Mouse (Mus musculus) spleen, postnatal 4 days (tissue): Measurements from ENCODE around the gene Tas2r135.
A peak's percentile ranks its signal among the peaks of the same experiment; 100 is the strongest.

Experiments used
- DNase-seq, 2 experiments: peaks; one replicate each; pipeline ENCODE4 v3.0.0; 2022; ENCODE audit warnings: low spot score in 2 of 2

Gene Tas2r135

DNA sequence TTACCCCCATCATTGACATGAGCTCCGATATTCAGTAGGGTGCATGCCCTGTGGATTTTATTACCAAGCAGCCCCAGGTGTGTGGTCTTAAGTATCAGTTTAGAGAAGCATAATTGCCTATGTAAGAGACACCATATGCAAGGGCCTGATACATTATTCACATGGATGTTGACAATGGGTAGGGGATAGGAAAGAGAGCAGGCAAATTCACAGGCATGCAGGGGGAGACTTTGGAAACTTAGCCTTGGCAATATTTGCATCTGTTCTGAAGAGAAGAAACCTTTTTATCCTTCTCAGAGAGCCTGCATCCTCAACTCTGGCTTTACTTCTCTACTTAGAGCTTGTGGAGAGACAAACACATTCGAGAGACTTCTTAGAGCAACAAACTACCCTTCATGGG, at the start of gene Tas2r135:
Gene Tas2r135, plus strand, starts transcription at position 301 of the 400 bp plus-strand sequence.
- DNase-seq: no peak

DNA sequence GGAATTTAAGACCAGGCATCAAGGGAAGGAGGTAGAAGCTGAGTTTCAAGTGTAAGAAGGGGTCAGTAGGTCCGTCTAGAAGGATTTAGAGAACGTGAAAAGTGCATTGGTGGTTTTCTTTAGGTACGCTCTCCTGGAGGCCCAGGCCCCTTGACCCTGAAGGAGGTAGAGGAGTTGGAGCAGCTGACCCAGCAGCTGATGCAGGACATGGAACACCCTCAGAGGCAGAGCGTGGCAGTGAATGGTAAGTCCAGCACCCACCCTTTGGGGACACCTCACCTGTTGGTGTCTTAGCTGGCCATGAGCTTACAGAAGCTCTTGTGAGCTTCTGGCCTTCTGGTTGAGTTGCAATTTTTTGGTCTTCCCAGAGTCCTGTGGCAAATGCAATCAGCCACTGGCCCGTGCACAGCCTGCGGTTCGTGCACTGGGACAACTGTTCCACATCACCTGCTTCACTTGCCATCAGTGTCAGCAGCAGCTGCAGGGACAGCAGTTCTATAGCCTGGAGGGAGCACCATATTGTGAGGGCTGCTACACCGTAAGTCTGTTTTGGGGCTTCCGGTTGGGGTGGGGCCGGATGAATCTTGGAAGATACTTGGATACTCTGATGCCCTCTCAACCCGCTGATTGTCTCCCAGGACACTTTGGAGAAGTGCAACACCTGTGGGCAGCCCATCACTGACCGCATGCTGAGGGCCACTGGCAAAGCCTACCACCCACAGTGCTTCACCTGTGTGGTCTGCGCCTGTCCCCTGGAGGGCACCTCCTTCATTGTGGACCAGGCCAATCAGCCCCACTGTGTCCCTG, 49.2 kb upstream of the Tas2r135 start:
- DNase-seq: no peak

- DNase-seq: no peak
Measured at GRCm38 (mm10) chr6:42356913-42357312, 48.3 kb upstream of the Tas2r135 start.

- DNase-seq: no peak
Measured at GRCm38 (mm10) chr6:42357901-42358300, 47.3 kb upstream of the Tas2r135 start.

GRCm38 (mm10) chr6:42358901-42359300, 46.3 kb upstream of the Tas2r135 start:
- no peak for DNase-seq

DNA sequence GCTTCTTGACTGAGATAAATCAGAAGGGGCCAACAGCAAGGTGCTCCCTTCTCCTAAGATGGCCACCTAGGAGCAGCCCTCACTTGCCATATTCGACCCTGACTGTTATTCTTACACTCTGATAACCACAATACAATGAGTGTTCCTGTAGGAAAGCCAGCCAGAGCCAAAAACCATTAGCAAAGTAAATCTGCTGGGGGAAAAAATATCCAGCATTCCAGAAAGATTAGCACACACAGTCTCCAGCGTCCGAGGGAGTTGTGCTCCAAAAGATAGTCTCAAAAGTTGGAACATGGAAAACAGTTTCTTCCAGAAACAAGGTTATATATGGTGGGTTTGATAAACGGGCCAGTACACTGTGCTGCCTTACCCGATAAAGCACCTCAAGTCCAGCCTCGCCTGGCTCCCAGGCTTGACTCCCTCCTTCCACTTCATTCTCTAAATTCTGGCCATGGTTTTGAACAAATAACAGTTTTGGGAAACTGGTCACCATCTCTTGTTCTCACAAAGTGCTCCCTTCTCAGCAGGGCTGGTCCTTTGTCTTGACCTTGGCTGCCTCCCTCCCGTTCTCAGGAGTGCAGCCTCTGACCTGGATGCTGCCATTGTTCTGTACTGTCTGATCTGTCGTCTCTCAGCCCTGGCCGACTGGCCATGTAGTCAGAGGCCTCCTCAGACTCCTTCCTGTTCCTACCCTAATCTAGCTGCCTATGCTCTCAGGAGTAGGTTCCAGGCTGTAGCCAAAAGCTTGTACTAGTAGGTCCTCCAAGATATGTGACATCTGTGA, 45.7 kb upstream of the Tas2r135 start:
- peak in 1 of 2 experiments; percentile 47 for DNase-seq

DNA sequence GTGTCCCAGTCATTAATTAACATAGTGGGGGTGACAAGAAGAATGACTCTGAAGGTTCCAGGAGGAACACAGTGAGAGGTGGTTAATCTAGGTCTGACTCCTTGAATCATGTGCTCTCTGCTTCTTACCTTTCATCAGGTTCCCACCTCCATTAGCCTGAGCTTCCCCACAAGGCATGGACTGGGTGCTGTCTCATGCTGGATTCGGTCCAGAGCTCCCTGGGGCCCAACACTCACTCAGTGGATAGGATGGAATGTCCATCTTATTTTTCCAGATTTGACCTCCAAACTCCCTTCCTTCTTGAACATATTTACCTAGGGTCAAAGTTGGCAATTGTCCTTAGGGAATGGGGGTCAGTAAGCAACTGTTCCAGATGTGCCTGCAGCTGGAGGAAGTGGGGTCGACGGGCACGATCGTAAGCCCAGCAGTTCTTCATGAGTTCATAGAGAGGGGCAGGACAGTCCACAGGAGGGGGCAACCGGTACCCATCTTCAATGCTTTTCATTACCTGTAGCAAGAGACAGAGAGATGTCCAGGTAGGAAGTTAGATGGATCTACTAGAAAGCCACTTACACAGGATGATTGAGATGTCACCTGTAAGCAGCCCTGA, 44.9 kb upstream of the Tas2r135 start:
- no peak for DNase-seq

DNA sequence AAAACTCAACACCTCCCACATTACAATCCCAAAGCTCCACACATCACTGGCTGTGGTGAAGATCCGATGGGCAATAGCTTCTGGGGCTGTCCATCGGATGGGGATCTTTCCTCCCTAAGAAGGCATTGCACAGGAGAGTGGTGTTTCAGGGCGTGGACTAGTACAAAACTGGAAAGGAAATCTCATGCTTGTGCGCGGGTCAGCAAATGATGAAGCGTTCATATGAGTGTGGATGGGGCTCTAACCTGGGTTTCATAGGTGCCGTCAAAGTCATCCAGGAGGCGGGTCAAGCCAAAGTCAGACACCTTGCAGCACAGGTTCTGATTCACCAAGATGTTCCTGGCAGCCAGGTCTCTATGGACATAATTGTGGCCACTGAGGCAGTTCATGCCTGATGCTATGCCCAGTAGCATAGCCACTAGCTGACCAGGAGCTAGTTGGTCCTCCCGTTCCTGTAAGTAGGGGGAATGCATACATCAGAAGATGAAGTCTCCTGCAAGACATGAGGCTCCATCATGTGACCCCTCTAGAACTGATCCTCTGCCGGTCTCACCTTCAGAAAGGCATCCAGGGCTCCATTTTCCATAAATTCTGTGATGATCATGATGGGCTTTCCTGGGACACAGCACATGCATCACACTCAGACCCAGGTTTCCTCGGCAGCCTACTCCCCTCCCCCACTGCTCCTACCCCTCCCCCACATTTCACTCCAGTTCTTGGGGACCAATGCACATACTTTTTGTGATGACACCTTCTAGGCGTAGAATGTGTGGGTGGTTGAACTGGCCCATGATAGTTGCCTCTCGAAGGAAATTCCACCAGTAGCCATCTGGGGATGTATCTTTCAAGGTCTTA, 44.0 kb upstream of the Tas2r135 start:
- DNase-seq: no peak

DNA sequence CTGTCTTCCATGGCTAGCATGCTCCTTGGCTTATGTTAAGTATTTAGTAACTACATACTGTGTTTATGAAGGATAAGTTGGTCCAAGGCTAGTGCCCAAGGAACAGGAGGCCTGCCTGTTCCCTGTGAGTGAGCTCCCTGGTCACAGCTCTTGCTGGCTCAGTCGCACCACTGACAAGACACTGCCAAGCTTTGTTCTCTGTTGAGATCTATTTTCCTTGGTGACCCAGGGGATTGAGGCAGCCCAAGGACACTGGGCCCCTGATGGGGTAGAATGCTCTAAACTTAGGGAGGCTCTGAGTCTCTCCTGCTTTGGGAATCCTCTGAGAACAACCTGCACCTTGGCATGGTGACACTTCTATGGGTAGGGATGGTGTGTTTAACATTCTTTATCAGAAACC, 43.2 kb upstream of the Tas2r135 start:
- no peak for DNase-seq

- no peak for DNase-seq
Measured at GRCm38 (mm10) chr6:42362497-42362896, 42.7 kb upstream of the Tas2r135 start.

GRCm38 (mm10) chr6:42362974-42363373, 42.3 kb upstream of the Tas2r135 start:
- DNase-seq: no peak

DNA sequence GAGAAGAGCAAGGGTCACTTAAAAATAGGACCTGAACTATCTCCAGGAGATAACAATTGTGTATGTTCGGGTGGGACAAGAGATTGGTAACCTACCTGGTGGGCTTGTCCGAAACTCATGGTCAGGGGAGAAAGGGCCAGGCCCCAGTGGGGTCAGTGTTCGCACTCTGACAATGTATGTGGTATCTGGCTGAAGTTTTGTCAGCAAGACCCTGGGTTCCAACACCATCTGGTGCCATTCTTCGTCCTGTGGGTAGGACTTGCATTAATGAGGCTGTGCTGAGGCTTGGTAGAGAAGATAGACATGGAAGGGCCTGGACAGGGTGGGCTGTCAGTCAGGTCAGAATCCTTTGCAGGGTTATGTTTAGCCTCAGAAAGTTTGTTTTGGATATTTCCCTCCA, 41.2 kb upstream of the Tas2r135 start:
- no peak for DNase-seq

DNA sequence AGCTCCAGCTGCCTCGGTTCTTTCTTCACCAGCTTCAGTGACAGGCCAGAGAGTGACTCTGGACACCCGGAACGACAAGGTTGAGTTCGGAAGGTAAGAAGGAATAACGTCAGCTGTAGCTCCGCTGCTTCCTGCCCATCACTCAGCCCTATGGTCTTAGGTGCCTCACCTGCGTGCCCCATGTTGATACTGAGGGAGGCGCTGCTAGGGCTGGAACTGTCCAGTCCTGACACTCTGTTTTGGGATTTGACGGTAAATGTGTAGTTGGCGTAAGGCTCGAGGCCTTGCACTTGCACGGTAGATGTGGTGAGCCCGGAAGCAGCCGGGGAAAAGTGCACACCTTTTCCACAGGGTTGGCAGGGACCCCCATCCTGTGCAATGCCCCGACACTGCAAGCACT, 40.6 kb upstream of the Tas2r135 start:
- no peak for DNase-seq

- peak in 1 of 2 experiments; percentile 50 for DNase-seq
Measured at GRCm38 (mm10) chr6:42365215-42365614, 40.0 kb upstream of the Tas2r135 start.

DNA sequence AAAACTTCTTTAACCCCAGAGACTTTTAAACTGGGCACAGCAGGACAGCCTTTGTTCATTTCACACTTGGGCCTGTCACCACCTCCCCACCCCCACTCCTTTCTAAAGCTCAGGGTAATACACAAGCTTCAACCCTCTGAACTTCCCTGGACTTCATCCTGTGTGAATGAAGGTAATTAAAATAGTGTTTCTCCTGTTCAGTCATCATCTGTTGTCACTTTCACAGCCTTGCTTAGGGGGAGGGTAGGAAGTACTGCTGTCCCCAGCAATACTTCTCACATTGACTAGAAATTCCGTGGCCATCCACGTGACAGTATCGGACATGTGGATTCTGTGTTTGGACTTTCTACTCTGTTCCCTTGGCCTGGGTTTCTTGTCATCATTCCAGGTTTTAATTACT, 35.4 kb upstream of the Tas2r135 start:
- DNase-seq: no peak

DNA sequence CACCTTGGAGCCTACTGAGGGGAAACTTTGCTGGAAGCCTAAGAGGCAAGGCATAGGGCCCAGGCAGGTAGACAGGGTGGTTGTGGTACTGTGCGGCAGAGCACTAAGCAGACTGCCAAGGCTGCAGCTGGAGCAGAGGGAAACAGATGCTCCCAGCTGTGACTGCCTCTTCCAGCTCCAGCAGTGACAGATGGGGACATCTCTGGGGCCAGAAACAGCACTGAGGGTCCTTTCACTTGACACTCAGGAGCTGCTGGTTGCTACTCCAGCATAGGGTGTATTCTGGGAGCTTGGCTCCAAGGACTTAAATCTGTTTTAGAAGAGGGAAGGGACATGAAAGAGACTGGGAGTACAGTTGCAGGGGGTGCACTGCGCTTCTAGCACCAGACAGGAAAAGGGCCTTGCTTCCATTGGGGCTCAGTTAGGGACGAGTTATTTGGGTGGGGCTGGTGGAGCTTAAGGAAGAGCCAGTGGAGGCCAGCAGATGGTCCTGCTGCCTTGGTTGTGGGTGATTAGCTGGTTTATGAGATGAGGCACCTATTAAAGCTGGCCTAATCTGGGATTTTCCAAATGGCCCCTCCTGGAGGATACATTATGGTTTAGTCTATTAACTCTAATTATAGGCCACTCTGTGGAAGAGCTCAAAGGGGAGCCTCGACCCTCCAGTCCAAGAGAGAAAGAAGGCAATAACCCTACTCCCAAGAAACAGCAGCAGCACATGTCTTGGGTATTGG, 34.4 kb upstream of the Tas2r135 start:
- peak in 1 of 2 experiments; percentile 42 for DNase-seq

- no peak for DNase-seq
Measured at GRCm38 (mm10) chr6:42372001-42372400, 33.2 kb upstream of the Tas2r135 start.

- DNase-seq: no peak
Measured at GRCm38 (mm10) chr6:42372421-42372815, 32.8 kb upstream of the Tas2r135 start.

DNA sequence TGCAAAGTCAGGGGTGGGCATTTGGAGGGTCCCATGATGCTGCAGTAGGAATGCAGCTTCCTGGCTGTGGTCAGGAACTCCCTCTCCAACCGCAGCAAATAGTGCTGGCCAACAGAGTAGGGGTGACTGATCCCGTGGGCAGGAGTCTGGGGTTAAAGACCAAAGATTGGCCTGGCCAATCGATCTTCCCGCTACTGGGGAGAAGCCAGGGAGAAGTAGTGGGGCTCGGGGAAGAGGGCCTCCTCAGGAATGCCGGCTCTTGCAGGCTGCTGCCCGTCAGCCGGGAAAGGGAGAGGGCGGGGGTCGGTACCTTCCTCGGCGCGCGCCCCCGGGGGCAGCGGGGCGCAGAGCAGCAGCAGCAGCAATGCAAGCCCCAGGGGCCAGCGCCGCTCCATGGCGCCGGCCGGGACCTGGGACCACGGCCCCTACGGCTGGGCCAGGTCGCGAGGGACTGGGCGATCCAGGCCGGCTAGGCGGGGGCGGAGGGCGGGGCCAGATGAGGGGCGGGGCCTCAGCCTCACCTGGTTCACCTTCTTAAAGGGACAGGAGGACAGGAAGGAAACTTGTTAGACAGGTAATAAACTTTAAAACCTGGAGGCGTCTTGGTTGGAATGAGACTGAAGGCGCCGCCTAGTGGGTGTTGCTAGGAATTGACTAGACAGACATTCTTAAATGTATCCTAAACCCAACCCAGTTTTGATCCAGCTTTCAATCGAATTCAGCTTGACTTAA, 32.3 kb upstream of the Tas2r135 start, which contains the start of gene Epha1:
Gene Epha1, minus strand, starts transcription at position 453 of the 732 bp plus-strand sequence.
- DNase-seq: peak; percentile 45 to 79
